Mouse (Mus musculus) CH12.LX (cell line): ENCODE measurements around the gene Gm10354.
"Not testable (repeated sequence)": the region's sequence is repeated elsewhere in the genome, so short reads cannot be mapped to it uniquely, and the experiment has no call there.

Experiments
- EP300 ChIP-seq: IDR thresholded peaks from 2 replicates; pipeline ENCODE4 v1.6.1; 2011; ENCODE audit warnings: low read length, improper control_type of control experiment
- POLR2A ChIP-seq: IDR thresholded peaks from 2 replicates; pipeline ENCODE4 v1.6.1; 2011; ENCODE audit warnings: low read depth, mild to moderate bottlenecking, improper control_type of control experiment, low read length
- SMC3 ChIP-seq: IDR thresholded peaks from 2 replicates; pipeline ENCODE4 v1.6.1; 2011; ENCODE audit warnings: low read depth, low read length, improper control_type of control experiment
- USF1 ChIP-seq: IDR thresholded peaks from 2 replicates; pipeline ENCODE4 v1.6.1; 2014; ENCODE audit warnings: low read depth, mild to moderate bottlenecking, inconsistent platforms, low read length, improper control_type of control experiment

GRCm38 (mm10) chr5:14994124-14994523, 15.4 kb upstream of the Gm10354 start:
- TF ChIP-seq USF1, POLR2A, SMC3, EP300: not testable (repeated sequence)
